Mouse (Mus musculus): Measurements from ENCODE around the gene Ccdc7a. TPM values are rescaled to one million over a fixed set of nuclear protein-coding genes. Genes with fewer than 3 reads are reported as not detected.

Gene Ccdc7a
- total RNA-seq, 2 experiments from 2014 or later = not detected

GRCm38 (mm10) chr8:128727213-128727612, 338.1 kb downstream of the Ccdc7a start:
- no peak for TF ChIP-seq CTCF (IDR thresholded peaks at IDR 0.05)
- no peak overlapping the region for H3K27ac ChIP-seq
- intact Hi-C loops (cut with DNase I) = loop anchor here (5.0 kb wide), 1 partner anchor 75 kb away; no protein-coding TSS in a partner anchor
- no peak overlapping the region for H3K4me3 ChIP-seq
- DNase-seq (ENCODE audit: extremely low spot score in 1 of 2, low spot score in 2 of 2) = no peak

GRCm38 (mm10) chr8:128724819-128725218, 340.5 kb downstream of the Ccdc7a start:
- peak; percentile 70 for TF ChIP-seq CTCF (IDR thresholded peaks at IDR 0.05)
- intact Hi-C loops (cut with DNase I) = loop anchor here (2.0 to 5.0 kb wide), 2 partner anchors 38 to 73 kb away; no protein-coding TSS in a partner anchor
- Histone ChIP-seq H3K4me3 (no peak overlapping the region), H3K27ac (no peak overlapping the region; the same call in 1 of the 2 replicates)
- no peak for DNase-seq (ENCODE audit: extremely low spot score in 1 of 2, low spot score in 2 of 2)

GRCm38 (mm10) chr8:128716184-128716583, 349.1 kb downstream of the Ccdc7a start:
- DNase-seq (ENCODE audit: extremely low spot score in 1 of 2, low spot score in 2 of 2) = no peak
- intact Hi-C loops (cut with DNase I) = no loop called here
- Histone ChIP-seq H3K4me3 (no peak overlapping the region), H3K27ac (no peak overlapping the region)
- TF ChIP-seq CTCF (IDR thresholded peaks at IDR 0.05) = no peak

- Histone ChIP-seq H3K4me3 (no peak overlapping the region), H3K27ac (no peak overlapping the region)
- peak; percentile 89 for TF ChIP-seq CTCF (IDR thresholded peaks at IDR 0.05)
- DNase-seq (ENCODE audit: extremely low spot score in 1 of 2, low spot score in 2 of 2) = peak; percentile 52 to 64
- intact Hi-C loops (cut with DNase I) = loop anchor here (1.0 kb wide), 1 partner anchor 57 kb away; no protein-coding TSS in a partner anchor
These were observed 356.1 kb downstream of the Ccdc7a start for GRCm38 (mm10) chr8:128709261-128709660.

GRCm38 (mm10) chr8:128704836-128705235, 360.5 kb downstream of the Ccdc7a start:
- intact Hi-C loops (cut with DNase I) = no loop called here
- DNase-seq (ENCODE audit: extremely low spot score in 1 of 2, low spot score in 2 of 2) = no peak
- no peak for TF ChIP-seq CTCF (IDR thresholded peaks at IDR 0.05)
- no peak overlapping the region for H3K4me3 ChIP-seq
- H3K27ac ChIP-seq = no peak overlapping the region; the same call in none of the 2 replicates

- no peak for DNase-seq (ENCODE audit: extremely low spot score in 1 of 2, low spot score in 2 of 2)
- H3K27ac ChIP-seq = no peak overlapping the region; the same call in 1 of the 2 replicates
These were observed 360.9 kb downstream of the Ccdc7a start for GRCm38 (mm10) chr8:128704376-128704775.

GRCm38 (mm10) chr8:128697945-128698344, 367.4 kb downstream of the Ccdc7a start:
- no peak for DNase-seq (ENCODE audit: extremely low spot score in 1 of 2, low spot score in 2 of 2)
- Histone ChIP-seq H3K27ac (no peak overlapping the region), H3K4me3 (no peak overlapping the region)
- intact Hi-C loops (cut with DNase I) = no loop called here
- no peak for TF ChIP-seq CTCF (IDR thresholded peaks at IDR 0.05)

More at GRCm38 (mm10) chr8:128704376-128704775, 360.9 kb downstream of the Ccdc7a start:
- intact Hi-C loops (cut with DNase I) = no loop called here
- TF ChIP-seq CTCF (IDR thresholded peaks at IDR 0.05) = no peak
- H3K4me3 ChIP-seq = no peak overlapping the region

- no peak for DNase-seq (ENCODE audit: extremely low spot score in 1 of 2, low spot score in 2 of 2)
- H3K27ac ChIP-seq = no peak overlapping the region
- no peak overlapping the region for H3K4me3 ChIP-seq
- intact Hi-C loops (cut with DNase I) = no loop called here
- TF ChIP-seq CTCF (IDR thresholded peaks at IDR 0.05) = no peak
These were observed 368.5 kb downstream of the Ccdc7a start for GRCm38 (mm10) chr8:128696701-128697397.

- Histone ChIP-seq H3K4me3 (no peak overlapping the region), H3K27ac (no peak overlapping the region)
- TF ChIP-seq CTCF (IDR thresholded peaks at IDR 0.05) = no peak
- intact Hi-C loops (cut with DNase I) = no loop called here
- no peak for DNase-seq (ENCODE audit: extremely low spot score in 1 of 2, low spot score in 2 of 2)
These were observed 375.3 kb downstream of the Ccdc7a start for GRCm38 (mm10) chr8:128690056-128690455.

- no peak overlapping the region for H3K27ac ChIP-seq
- intact Hi-C loops (cut with DNase I) = no loop called here
- no peak for DNase-seq (ENCODE audit: extremely low spot score in 1 of 2, low spot score in 2 of 2)
These were observed 376.6 kb downstream of the Ccdc7a start for GRCm38 (mm10) chr8:128688679-128689078.

GRCm38 (mm10) chr8:128686429-128686990, 378.8 kb downstream of the Ccdc7a start:
- no peak for DNase-seq (ENCODE audit: extremely low spot score in 1 of 2, low spot score in 2 of 2)
- H3K4me3 ChIP-seq = peak overlapping the region; percentile 96
- H3K27ac ChIP-seq = peak overlapping the region; percentile 99; the same call in 1 of the 2 replicates
- intact Hi-C loops (cut with DNase I) = loop anchor here (2.0 kb wide), 2 partner anchors 16 to 38 kb away; no protein-coding TSS in a partner anchor
- TF ChIP-seq CTCF (IDR thresholded peaks at IDR 0.05) = no peak

More at GRCm38 (mm10) chr8:128688679-128689078, 376.6 kb downstream of the Ccdc7a start:
- no peak overlapping the region for H3K4me3 ChIP-seq
- TF ChIP-seq CTCF (IDR thresholded peaks at IDR 0.05) = no peak

All from left cerebral cortex, adult 2 months (tissue).